Mouse (Mus musculus): ENCODE results near the gene Emc8. TPM values are rescaled to one million over a fixed set of nuclear protein-coding genes. Genes with fewer than 3 reads are reported as not detected.

The Emc8 gene
- 100 to 1,000 TPM; 176 to 244 TPM for polyA plus RNA-seq (2012; fragmentation: generic; extraction: Trizol)

GRCm38 (mm10) chr8:120668374-120668905, at the start of gene Emc8:
Gene Emc8, minus strand, starts transcription at chr8:120668573.

GRCm38 (mm10) chr8:120667561-120668373, 606 bp downstream of the Emc8 start, which contains the start of the genes Gm27021 and Cox4i1:
Gene Gm27021, minus strand, starts transcription at chr8:120668079.
Gene Cox4i1, plus strand, starts transcription at chr8:120668222.

GRCm38 (mm10) chr8:120647532-120647931, 20.8 kb downstream of the Emc8 start, which contains the start of gene 1190005I06Rik:
Gene 1190005I06Rik, minus strand, starts transcription at chr8:120647632.

Other genes starting within 250 kb of the Emc8 start
- 10 to 100 TPM; 38.8 to 43.1 TPM for gene Gins2, start 79.3 kb downstream of the Emc8 start, polyA plus RNA-seq (2012; fragmentation: generic; extraction: Trizol)
- gene 1190005I06Rik, start 20.9 kb downstream of the Emc8 start, polyA plus RNA-seq (2012; fragmentation: generic; extraction: Trizol) = 10 to 100 TPM; 28.1 to 64.3 TPM
- 1 to 10 TPM; 1.6 to 2.1 TPM for gene Gm27021, start 494 bp downstream of the Emc8 start, polyA plus RNA-seq (2012; fragmentation: generic; extraction: Trizol)
- gene Cox4i1, start 351 bp downstream of the Emc8 start, polyA plus RNA-seq (2012; fragmentation: generic; extraction: Trizol) = 1,000 to 10,000 TPM; 1,423 to 1,620 TPM
- gene Irf8, start 67.8 kb upstream of the Emc8 start, polyA plus RNA-seq (2012; fragmentation: generic; extraction: Trizol) = not detected